Mouse (Mus musculus): ENCODE data around the gene Ins2.

Ins2 gene

DNA sequence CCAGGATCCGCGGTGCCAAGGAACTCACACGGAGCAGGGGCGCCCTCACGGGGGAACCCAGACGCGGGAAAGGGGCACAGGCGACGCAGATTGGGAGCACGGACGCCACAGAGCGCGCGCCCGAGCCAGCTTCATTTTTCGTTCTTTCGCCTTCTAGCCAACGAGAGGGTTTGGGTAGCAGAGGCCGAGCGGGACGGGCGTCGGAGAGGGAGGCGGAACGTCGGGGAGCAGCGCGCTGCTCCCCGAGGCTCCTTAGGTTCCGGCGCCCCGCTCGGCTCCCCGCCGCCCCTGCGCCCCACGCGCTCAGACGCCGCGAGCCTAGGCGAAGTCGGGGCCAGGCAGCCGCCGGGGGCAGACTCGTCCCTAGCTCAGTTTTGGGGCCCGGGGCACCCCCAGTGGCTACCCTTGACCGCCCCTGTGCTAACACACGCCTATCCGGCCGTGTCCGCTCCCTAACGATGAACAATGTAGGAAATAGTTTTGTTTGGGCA, 79.2 kb downstream of the Ins2 start:
- DNase-seq: peak; percentile 64 to 70

DNA sequence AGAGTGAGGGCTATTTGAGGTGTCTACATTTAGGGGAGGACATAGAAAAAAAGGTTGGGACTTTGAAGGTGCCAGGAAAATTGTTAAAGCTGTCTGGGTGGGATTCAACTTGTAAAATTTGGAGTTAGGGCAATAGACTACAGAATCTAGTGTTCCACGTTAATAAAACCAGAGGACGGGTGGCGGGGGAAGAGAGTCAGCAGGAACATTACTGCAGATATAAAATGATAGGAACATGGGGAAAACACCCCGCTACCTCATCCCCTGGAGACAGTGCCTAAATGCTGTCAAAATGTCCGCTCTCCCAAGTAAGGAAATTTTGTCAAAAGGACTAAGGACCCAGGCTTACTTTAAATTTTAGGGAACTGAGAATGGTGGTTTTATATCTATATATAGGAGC, 80.0 kb downstream of the Ins2 start:
- no peak for DNase-seq

DNA sequence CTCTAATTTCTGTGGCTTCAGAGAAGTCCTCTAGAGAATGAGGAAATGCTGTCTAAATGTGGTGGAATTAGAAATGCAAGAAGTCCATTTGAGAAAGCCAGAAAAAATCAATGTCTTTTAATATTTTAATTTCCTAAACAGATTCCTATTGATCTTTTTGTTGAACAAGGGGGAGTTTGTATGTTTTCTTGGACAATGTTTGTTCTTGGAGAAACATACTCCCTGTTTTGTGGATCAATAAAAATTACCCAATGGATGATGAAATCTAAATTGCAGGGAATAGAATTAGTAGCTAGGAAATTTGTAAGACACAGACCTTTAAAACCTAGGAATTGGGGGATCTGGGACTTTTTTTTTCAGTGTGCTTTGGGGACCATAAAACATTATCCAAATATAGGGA, 81.4 kb downstream of the Ins2 start:
- DNase-seq: no peak

- peak in 1 of 2 experiments; percentile 45 for DNase-seq
Observed at GRCm38 (mm10) chr7:142661046-142661445, 82.1 kb downstream of the Ins2 start.

- DNase-seq: peak; percentile 56 to 69
Observed at GRCm38 (mm10) chr7:142660651-142660945, 82.6 kb downstream of the Ins2 start.

DNA sequence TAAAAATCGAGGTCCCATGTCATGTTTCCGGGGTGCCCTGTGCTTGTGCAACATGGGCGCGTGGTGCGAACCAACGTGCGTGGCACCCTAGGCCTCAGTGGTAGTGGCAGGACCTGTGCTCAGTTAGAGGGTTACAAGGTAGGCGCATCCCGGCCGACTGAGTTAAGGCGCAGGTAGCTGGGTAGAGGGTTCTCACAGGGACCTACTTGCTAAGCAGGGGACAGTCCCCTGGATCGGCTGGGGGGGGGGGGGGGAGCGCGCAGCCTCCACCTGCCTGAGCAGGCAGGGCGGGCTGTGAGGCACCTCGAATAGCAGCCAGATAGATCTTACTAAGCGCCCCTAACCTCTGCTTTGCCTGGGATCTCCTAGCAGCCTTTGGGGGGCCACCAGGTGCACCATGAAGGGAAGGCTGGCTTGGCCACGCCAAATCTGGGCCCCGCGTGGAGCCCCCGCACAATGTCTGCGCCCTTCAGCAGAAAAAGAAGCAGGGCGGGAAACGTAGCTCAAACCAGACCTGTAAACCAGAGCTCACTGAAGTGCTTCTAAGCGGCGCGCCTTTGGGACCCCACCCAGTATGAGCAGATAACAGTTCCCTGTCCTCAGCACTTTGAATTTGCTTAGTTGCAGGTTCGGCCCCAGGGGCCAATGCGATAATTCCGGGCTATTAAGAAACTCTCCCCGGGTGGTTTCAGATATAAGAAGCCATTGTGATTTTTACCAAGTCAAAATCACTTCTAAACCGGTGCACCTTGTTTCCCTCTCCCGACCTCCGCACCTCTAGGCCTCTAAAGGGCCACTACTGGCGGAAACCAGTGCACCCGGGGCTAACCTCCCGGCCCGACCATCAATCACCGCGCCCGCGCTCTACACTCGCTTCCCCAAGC, 83.2 kb downstream of the Ins2 start:
- DNase-seq: peak in 1 of 2 experiments; percentile 35

GRCm38 (mm10) chr7:142659181-142659681, 84.0 kb downstream of the Ins2 start:
- peak; percentile 61 to 72 for DNase-seq

- peak; percentile 49 to 62 for DNase-seq
Observed at GRCm38 (mm10) chr7:142658681-142659180, 84.5 kb downstream of the Ins2 start.

DNA sequence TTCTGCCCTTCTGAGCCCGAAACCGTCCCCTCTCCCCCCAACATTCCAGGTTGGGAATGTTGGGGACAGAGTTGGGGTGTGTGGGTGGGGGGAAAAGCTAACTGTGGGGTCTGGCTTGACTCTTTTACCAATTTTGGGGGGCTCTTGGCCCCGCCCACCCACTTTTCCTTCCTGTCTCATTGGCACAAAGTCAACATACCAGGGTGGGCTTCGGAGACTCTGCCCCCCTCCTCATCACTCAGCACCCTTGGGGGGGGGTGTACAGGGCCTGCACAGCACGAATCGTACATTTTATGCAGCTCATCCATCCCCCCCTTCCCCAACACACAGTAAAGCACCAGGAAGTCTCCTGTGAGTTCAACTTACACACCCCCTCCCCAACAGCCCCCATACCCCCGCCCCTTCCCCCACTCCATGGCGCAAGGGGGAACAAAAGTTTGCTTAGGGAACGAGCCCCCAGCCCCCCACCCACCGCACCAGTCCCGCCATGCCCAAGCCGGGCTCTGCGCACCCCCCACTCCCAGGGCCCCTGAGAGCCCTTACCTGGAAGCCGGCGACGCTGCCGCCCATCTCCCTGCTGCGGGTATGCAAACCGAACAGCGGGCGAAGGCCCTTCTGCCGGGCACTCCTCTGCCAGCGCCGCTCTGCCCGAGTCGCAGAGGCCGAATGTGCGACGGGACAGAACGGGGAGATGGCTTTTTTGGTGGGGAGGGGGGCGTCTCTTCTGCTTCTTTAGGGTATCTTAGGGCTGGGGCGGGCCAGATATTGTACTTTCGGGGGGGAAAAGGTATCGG, 85.2 kb downstream of the Ins2 start:
- peak; percentile 32 to 47 for DNase-seq

- peak; percentile 45 to 59 for DNase-seq
Observed at GRCm38 (mm10) chr7:142657341-142657791, 85.8 kb downstream of the Ins2 start.

DNA sequence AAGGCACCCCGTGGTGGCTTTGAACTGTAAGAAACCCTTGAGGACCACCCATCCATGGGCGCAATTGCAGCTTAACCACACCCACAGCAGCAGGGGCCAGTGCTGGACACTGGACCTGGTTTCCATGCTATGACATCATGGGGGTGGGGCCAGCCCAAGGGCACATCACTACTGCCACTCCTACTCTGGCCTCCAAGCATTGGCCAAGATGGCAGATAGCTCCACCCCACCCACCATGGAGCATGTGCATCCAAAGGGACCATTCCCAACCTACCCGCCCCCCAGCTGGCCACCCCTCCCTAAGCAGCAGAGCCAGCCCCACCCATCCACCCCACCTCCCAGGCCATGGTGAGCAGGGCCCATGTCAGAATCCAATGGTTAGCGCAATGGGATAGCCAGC, 87.1 kb downstream of the Ins2 start:
- peak; percentile 49 to 67 for DNase-seq

DNA sequence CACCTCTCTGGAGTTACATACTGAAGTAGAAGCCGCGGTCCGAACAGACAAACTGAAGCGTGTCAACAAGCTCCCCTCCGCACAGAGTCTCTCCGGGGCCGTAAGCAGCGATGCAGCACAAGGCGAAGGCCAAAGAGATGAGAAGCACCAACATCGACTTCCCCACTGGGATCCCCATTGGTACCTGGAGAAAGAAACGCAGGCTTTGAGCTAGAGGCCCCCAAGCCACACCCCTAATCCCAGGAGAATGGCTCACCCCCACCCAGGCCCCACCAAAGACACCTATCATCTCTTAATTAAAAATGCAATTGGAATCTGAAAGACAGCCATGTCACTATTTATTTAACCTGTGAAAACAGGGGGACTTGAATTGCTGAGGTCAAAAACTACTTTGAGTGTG, 87.5 kb downstream of the Ins2 start:
- no peak for DNase-seq

DNA sequence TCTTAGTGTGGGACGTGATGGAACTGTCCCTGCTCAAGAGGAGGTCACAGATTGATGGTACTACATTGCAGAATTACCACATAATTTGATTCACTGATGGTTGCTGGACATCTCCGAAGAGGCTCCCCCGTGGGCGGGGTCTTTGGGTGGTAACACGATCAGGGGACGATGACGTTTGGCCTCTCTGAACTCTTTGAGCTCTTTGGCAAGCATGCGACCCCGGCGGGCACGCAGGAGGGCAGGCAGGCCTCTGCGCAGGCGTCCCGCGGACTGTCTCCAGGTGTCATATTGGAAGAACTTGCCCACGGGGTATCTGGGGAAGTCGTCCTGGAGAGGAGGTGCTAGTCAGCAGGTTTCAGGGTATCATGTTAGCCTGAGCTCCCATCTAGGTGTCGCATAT, 89.5 kb downstream of the Ins2 start:
- no peak for DNase-seq

DNA sequence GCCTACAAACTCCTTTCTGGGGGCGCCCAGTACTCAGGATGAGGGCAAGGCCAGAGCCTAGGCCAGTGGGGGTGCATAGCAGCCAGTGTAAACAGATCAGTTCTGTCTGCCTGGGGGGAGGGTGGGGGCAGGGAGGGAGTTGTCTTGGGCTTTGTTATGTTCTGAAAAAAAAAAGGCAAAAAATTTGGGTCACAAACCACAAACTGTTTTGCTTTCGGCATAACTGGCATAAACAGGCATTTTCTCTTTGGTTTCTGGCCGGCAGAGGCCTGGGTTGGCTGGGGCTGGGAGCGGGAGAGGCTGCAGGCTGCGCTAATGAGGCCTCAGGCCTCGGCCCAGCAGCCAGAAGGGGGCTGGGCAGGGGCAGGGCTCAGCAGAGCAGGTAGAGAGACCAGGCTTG, 96.5 kb downstream of the Ins2 start:
- DNase-seq: no peak

DNA sequence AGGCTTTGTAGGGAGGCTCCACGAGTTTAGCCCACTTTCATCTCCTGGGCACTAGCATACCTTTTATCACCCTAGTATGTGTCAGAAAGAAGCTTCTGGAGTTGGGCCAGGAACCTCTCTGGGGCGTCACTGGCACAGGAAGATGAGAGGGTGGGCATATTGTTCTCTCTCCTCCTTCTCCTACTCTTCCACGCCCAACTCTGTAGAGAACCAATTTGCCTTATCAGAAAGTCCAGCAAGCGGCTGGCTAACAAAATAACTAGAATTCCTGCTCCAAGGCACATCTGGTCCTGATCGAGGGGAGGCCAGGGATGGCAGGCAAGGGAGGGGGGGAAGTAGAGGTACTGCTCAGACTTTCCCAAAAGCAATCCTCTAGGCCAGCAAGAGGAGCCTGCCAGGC, 98.1 kb downstream of the Ins2 start:
- no peak for DNase-seq

GRCm38 (mm10) chr7:142636178-142636577, 107.0 kb downstream of the Ins2 start:
- no peak for DNase-seq

DNA sequence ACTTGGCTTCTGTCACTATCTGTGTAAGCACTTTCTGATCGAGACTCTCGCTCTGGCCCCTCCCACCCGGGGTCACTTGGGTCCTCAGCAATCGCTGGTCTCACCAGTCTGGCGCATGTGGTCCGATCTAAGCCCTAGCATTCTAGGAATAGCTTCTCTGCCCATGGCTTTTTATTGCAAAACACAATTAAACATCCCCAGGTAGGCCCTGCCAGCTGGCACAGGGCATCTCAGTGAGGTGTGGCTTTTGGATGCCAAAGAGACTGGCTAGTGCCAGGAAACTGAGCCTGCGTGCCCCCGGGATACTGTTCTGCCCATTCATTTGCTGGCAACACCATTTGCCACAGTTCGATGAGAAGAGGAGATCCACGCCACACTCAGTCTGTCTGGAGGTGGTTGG, 112.5 kb downstream of the Ins2 start:
- no peak for DNase-seq

DNA sequence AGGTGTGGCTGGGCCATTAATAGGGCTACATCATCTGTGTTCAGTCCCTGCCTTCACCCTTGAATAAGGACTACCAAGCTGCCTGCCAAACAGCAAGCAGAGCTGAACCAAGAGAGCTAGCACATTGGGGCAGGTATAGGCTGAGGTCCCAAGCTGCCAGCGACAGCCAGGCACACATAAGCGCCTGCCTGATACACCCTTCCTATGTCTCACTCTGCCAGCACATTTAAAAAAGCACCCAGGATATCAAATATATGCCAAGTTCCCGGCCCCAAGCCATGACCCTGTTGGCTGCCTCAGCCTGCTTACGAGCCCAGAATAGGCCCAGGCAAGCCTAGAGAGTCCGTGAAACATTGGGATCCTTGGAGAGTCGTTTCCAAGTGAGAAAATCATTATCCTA, 113.4 kb downstream of the Ins2 start:
- no peak for DNase-seq

All from kidney, postnatal 4 days (tissue).